Mouse (Mus musculus) ES-Bruce4 (cell line): ENCODE measurements around the gene Shoc2. TPM values are rescaled to one million over a fixed set of nuclear protein-coding genes. Genes with fewer than 3 reads are reported as not detected.
"Not testable (repeated sequence)": the region's sequence is repeated elsewhere in the genome, so short reads cannot be mapped to it uniquely, and the experiment has no call there.

Experiments used
- H3K27ac ChIP-seq: 2 replicates; pipeline ENCODE4 v1.5.1; 2012; ENCODE audit warnings: low read length, inconsistent platforms; ENCODE audit not compliant: insufficient read depth
- H3K27me3 ChIP-seq: 2 replicates; pipeline ENCODE4 v1.6.1; 2012; ENCODE audit warnings: mild to moderate bottlenecking, low read length, inconsistent platforms; ENCODE audit not compliant: control insufficient read depth, poor library complexity, insufficient read depth, severe bottlenecking
- H3K36me3 ChIP-seq: 2 replicates; pipeline ENCODE4 v1.6.1; 2012; ENCODE audit warnings: inconsistent platforms, mild to moderate bottlenecking, low read length, moderate library complexity; ENCODE audit not compliant: control insufficient read depth, poor library complexity, insufficient read depth, severe bottlenecking
- H3K4me1 ChIP-seq: one replicate; pipeline ENCODE4 v1.8.1; 2011; ENCODE audit warnings: low read length; ENCODE audit not compliant: control insufficient read depth, insufficient read depth
- H3K4me3 ChIP-seq: 2 replicates; pipeline ENCODE4 v1.5.1; 2011; ENCODE audit warnings: low read depth, mild to moderate bottlenecking, low read length
- H3K9ac ChIP-seq: 2 replicates; pipeline ENCODE4 v1.6.1; 2012; ENCODE audit warnings: low read depth, mild to moderate bottlenecking, inconsistent platforms; ENCODE audit not compliant: poor library complexity, severe bottlenecking
- H3K9me3 ChIP-seq: replicated peaks from 2 replicates; pipeline ENCODE4 v1.6.1; 2012; ENCODE audit warnings: mild to moderate bottlenecking, low read length, inconsistent platforms; ENCODE audit not compliant: control insufficient read depth, poor library complexity, insufficient read depth, severe bottlenecking
- CTCF ChIP-seq: IDR thresholded peaks from one replicate; pipeline ENCODE4 v1.8.1; 2011; ENCODE audit warnings: low read depth, low read length
- EP300 ChIP-seq: IDR thresholded peaks from 2 replicates; pipeline ENCODE4 v1.6.1; 2011; ENCODE audit warnings: low read depth, low read length; ENCODE audit not compliant: insufficient read depth
- POLR2A ChIP-seq: IDR thresholded peaks from one replicate; pipeline ENCODE4 v1.8.1; 2011; ENCODE audit warnings: low read length; ENCODE audit not compliant: insufficient read depth
- polyA plus RNA-seq: library from polyadenylated mRNA; stranded (reverse); fragments of >200 nt; gene quantifications from 2 replicates; pipeline ENCODE4 v1.2.4, GENCODE M21; 2011; ENCODE audit warnings: low read depth; ENCODE audit not compliant: missing spikeins, insufficient read depth, insufficient read length

Gene Shoc2
- polyA plus RNA-seq, 1 experiment: 70.4 TPM

DNA sequence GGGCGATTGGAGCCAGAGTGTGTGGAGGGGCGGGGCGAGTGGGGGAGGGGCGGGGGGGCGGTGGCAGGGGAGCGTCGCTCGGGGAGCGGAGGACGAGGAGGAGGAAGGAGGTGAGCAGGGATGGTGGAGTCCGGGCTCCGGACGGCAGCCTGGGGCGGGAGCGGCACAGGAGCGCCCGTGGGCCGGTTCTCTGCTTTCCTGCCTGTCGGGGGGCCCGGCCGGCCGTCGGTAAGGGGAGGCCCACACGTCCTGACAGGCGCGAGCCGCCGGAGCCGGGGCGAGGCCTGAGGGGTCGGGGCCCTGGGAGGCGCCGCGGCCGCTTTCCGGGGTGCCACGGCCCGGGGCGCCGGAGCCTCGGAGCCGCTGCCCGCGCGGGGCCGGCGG lies 672 bp downstream of the Shoc2 start:
- peak overlapping the region; percentile 58 for H3K4me3 ChIP-seq
- H3K36me3 ChIP-seq: no peaks in the 10 kb centered on the region
- no peaks in the 10 kb centered on the region for H3K4me1 ChIP-seq
- H3K27me3 ChIP-seq: no peaks in the 10 kb centered on the region
- H3K9ac ChIP-seq: peak overlapping the region; percentile 89
- TF ChIP-seq POLR2A (peak; percentile 30), EP300 (no peak)
- no peaks in the 10 kb centered on the region for H3K9me3 ChIP-seq
- peak overlapping the region; percentile 52; the same call in 1 of the 2 replicates for H3K27ac ChIP-seq

DNA sequence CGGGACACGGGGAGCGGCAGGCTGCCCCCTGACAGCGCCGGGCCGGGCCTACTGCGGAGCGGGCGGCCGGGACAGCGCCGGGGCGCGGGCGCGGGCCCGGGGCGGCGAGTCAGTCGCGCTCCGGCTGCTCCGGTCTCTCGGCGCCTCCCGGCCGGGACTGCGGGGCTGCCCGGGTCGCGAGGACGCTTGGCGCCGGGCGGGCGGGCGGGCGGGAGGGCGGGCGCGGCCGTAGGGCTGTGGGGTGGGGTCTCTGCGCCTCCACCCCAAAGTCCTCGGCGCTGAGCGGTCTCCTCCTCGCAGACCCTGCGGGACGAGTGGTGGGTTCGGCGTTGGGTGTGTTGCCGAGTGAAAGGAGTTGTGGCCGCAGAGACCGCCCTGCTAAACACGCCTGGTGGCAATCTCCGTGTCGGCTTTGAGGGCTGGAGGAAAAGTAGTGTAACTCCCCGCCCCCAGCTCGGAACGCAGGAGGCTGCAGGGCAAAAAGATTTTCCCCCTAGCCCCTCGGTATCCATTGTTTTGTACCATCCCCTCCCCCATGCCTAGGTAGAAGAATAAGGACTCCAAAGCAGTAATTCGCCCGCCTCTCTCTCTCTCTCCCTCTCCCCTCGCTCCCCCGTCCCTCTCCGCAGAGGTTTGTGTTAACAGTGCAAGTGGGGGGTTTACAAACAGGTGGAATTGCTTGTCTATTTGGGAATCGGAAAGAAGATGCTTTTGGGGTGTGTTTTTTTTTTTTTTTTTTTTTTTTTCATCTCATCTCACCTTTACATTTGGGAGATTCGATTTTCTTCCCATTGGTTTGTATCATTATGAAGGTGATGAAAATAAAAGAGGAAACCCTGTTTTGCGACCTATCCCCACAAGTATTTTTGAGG lies 1.3 kb downstream of the Shoc2 start:
- TF ChIP-seq CTCF: no peak
- no peak for TF ChIP-seq EP300
- TF ChIP-seq POLR2A: no peak

DNA sequence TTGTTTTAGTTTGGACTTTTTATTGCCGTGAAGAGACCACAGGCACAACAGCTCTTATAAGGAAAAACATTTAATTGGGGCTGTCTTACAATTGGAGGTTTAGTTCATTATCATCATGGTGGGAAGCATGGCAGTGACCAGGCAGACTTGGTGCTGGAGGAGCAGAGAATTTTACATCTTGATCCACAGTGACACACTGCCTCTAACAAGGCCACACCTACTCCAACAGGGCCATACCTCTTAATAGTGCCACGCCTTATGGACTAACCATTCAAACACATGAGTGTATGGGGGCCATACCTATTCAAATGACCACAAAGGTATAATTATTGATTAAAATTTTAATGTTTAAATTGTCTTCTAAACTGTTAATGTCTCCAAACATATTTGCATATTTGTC lies 13.4 kb downstream of the Shoc2 start:
- H3K4me3 ChIP-seq: no peak overlapping the region
- no peak for TF ChIP-seq EP300
- no peak for TF ChIP-seq CTCF
- no peak for TF ChIP-seq POLR2A
- H3K9me3 ChIP-seq: no peaks in the 10 kb centered on the region
- H3K36me3 ChIP-seq: no peaks in the 10 kb centered on the region
- no peaks in the 10 kb centered on the region for H3K4me1 ChIP-seq
- no peaks in the 10 kb centered on the region for H3K27me3 ChIP-seq
- no peak overlapping the region for H3K27ac ChIP-seq
- H3K9ac ChIP-seq: no peak overlapping the region

More for the DNA sequence above, 1.3 kb downstream of the Shoc2 start:
- H3K4me3 ChIP-seq: peak overlapping the region; percentile 87
- no peaks in the 10 kb centered on the region for H3K4me1 ChIP-seq
- no peaks in the 10 kb centered on the region for H3K27me3 ChIP-seq
- no peaks in the 10 kb centered on the region for H3K36me3 ChIP-seq
- peak overlapping the region; percentile 42 for H3K27ac ChIP-seq
- H3K9ac ChIP-seq: peak overlapping the region; percentile 89
- no peaks in the 10 kb centered on the region for H3K9me3 ChIP-seq

DNA sequence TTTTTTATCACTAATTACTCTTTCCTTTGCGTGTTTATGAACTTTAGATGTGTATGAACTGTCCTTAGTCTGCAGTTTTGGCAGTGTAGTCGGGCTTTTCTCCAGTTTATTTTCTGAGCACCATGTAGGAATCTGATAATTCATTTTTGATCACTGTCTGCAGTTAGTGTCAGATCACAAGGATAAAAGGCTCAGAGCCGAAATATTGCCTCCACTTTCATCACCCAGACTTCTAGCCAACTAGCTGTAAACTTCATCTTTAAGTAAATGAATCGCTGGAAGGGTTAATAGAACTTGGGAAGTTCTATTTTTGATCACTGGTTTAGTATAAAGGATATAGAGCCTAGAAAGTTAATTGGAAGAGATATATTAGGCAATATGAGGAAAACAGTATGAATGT lies 18.4 kb downstream of the Shoc2 start:
- no peaks in the 10 kb centered on the region for H3K9me3 ChIP-seq
- H3K4me1 ChIP-seq: no peaks in the 10 kb centered on the region
- no peak overlapping the region for H3K4me3 ChIP-seq
- no peaks in the 10 kb centered on the region for H3K27me3 ChIP-seq
- no peaks in the 10 kb centered on the region for H3K36me3 ChIP-seq
- TF ChIP-seq EP300 (no peak), CTCF (no peak), POLR2A (no peak)
- H3K9ac ChIP-seq: no peak overlapping the region
- H3K27ac ChIP-seq: no peak overlapping the region

DNA sequence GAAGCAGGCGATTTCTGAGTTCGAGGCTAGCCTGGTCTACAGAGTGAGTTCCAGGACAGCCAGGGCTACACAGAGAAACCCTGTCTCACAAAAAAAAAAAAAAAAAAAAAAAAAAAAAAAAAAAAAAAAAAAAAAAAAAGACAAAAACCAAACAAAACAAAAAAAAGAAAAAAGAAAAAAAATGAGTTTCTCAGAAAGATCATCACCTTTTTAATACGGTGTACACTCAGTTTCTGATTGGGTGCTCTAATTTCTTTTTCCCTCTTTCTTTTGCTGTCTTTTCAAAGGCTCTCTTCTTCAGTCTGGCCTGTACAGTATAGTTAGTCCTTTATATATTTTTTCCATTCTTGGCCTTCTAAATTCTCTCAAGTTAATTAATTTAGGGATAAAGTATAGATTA lies 20.2 kb downstream of the Shoc2 start:
- H3K9ac ChIP-seq, H3K4me1 ChIP-seq, H3K27ac ChIP-seq: not testable (repeated sequence)

DNA sequence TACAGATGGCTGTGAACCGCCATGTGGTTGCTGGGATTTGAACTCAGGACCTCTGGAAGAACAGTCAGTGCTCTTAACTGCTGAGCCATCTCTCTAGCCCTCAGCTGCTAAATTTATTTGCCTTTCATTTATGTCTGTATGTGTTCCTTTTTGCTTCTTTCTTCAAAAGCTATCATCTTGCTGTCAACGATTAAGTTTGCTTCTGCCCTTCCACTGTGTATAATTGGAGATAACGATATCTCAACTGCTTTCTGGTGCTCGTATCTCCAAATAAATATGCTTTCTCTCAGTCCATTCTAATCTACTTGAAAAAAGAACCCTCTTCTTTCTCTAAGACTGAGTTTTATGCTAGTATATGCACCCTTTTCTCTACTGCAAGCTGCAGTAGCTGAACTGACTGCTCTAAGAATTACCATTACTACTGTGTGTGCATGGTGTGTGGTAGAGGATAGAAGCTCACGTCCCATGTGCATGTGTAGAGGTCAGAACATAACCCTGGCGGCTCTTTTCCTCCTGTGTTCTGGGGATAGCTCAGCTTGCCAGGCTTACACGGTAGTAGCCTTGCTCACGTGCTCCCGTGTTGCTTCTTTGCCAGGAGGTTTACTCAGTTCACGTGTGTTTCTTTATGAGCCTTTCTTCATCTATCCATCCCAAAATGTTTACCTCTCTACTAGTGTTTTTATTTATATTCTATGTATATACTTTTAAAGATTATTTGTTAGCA lies 21.0 kb downstream of the Shoc2 start:
- Histone ChIP-seq H3K27me3 (no peaks in the 10 kb centered on the region), H3K36me3 (no peaks in the 10 kb centered on the region)
- TF ChIP-seq POLR2A (no peak), EP300 (no peak), CTCF (no peak)

More for the DNA sequence above, 20.2 kb downstream of the Shoc2 start:
- H3K9me3 ChIP-seq, H3K4me3 ChIP-seq, H3K36me3 ChIP-seq, H3K27me3 ChIP-seq: not testable (repeated sequence)

More for the DNA sequence above, 21.0 kb downstream of the Shoc2 start:
- no peak overlapping the region for H3K4me3 ChIP-seq
- no peak overlapping the region for H3K27ac ChIP-seq
- H3K9me3 ChIP-seq: no peaks in the 10 kb centered on the region
- no peaks in the 10 kb centered on the region for H3K4me1 ChIP-seq
- H3K9ac ChIP-seq: no peak overlapping the region
